Mouse (Mus musculus): ENCODE measurements around the gene Tfcp2l1. TPM values are rescaled to one million over a fixed set of nuclear protein-coding genes. Genes with fewer than 3 reads are reported as not detected.

The Tfcp2l1 gene
- polyA plus RNA-seq, 1 experiment: 0.25 TPM

DNA sequence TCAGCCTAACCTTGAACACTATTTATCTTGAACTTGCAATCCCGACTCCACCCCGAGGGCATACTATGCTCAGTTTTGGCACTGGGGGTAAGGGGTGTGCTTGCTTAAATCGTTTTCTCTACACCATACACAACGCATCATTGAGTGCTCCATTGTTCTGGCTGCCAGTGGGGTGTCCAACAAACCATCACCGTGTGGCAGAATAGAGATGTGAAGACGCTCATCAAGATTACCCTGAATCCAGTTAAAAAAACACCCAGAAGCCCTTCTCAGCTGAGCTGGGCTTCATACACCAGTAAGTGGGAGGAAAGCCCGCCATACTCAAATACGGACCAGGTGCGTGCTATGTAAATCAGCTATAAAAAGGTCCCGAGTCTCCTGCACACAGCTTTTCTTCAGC, 60.0 kb downstream of the Tfcp2l1 start:
- Histone ChIP-seq H3K27ac (ENCODE audit: insufficient read depth, low read length) (no peak overlapping the region), H3K4me3 (ENCODE audit: insufficient read depth, low read length) (no peak overlapping the region), H3K4me1 (ENCODE audit: control insufficient read depth, insufficient read depth, low read length) (no peaks in the 10 kb centered on the region)
- TF ChIP-seq CTCF (IDR thresholded peaks at IDR 0.05; ENCODE audit: borderline replicate concordance, insufficient read depth, low read length) (no peak), POLR2A (IDR thresholded peaks at IDR 0.05; ENCODE audit: low read depth, low read length) (no peak)

DNA sequence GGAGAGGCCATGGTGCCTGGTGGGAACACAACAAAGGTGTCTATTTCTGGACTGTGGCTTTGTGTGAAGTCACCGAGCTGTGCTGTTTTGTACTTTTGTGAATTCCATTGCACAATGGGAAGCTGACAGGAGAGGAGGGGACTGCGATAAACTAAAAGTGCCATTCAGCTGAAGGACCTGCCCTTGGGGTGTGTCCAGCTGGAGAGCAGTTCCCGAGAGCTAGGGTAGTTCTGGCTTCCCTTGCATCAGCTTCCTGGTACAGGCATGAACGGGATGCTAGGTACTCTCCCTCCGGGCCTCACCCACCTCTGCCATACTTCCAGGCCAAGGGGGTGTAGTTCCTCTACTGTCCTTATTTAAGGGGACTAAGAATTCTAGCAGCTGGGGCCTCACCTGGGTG, 62.1 kb downstream of the Tfcp2l1 start:
- H3K4me3 ChIP-seq (ENCODE audit: insufficient read depth, low read length): no peak overlapping the region
- H3K4me1 ChIP-seq (ENCODE audit: control insufficient read depth, insufficient read depth, low read length): no peaks in the 10 kb centered on the region
- TF ChIP-seq CTCF (IDR thresholded peaks at IDR 0.05; ENCODE audit: borderline replicate concordance, insufficient read depth, low read length): no peak
- no peak for TF ChIP-seq POLR2A (IDR thresholded peaks at IDR 0.05; ENCODE audit: low read depth, low read length)
- H3K27ac ChIP-seq (ENCODE audit: insufficient read depth, low read length): no peak overlapping the region

DNA sequence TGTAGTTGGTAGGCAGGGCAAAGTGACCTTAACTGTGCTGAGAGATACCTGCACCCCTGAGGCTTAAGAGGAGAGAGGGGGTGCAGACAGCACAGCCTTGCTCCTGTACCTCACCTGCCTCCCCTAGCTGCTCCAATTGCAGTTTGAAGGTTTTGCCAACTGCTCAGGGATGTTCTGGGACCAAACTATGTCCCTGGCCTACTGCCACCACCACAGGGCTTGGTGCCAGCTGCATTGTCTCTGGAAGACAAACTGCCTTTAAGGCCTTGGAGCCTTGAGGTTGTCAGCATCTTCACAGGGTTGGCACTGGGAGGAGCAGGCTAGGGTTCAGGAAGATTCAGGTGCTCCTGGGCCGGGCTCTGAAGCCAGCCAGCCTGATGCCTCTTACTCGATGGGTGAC, 66.7 kb downstream of the Tfcp2l1 start:
- Histone ChIP-seq H3K4me1 (ENCODE audit: control insufficient read depth, insufficient read depth, low read length) (no peaks in the 10 kb centered on the region), H3K4me3 (ENCODE audit: insufficient read depth, low read length) (no peak overlapping the region), H3K27ac (ENCODE audit: insufficient read depth, low read length) (no peak overlapping the region)
- TF ChIP-seq CTCF (IDR thresholded peaks at IDR 0.05; ENCODE audit: borderline replicate concordance, insufficient read depth, low read length) (no peak), POLR2A (IDR thresholded peaks at IDR 0.05; ENCODE audit: low read depth, low read length) (no peak)

DNA sequence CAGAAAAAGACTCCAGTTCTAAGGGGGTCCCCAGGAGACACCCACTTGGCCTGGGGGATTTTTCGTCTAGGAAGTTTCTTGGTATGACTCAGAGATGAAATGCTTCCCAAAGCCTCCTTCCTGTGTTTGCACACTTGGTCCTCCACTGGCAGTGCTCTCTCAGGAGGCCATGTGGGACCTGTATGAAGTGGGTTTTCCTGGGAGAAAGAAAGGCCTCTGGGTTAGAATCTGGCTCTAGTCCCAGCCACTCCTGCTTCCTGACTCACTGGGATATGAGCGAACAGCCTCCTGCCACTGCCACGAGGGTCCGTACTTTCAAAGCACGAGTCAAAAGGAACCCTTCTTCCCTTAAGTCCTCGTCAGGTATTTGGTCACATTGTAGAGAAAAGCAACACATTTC, 70.2 kb downstream of the Tfcp2l1 start:
- H3K4me3 ChIP-seq (ENCODE audit: insufficient read depth, low read length): no peak overlapping the region
- TF ChIP-seq POLR2A (IDR thresholded peaks at IDR 0.05; ENCODE audit: low read depth, low read length): no peak
- no peak for TF ChIP-seq CTCF (IDR thresholded peaks at IDR 0.05; ENCODE audit: borderline replicate concordance, insufficient read depth, low read length)
- no peak overlapping the region for H3K27ac ChIP-seq (ENCODE audit: insufficient read depth, low read length)
- no peaks in the 10 kb centered on the region for H3K4me1 ChIP-seq (ENCODE audit: control insufficient read depth, insufficient read depth, low read length)

DNA sequence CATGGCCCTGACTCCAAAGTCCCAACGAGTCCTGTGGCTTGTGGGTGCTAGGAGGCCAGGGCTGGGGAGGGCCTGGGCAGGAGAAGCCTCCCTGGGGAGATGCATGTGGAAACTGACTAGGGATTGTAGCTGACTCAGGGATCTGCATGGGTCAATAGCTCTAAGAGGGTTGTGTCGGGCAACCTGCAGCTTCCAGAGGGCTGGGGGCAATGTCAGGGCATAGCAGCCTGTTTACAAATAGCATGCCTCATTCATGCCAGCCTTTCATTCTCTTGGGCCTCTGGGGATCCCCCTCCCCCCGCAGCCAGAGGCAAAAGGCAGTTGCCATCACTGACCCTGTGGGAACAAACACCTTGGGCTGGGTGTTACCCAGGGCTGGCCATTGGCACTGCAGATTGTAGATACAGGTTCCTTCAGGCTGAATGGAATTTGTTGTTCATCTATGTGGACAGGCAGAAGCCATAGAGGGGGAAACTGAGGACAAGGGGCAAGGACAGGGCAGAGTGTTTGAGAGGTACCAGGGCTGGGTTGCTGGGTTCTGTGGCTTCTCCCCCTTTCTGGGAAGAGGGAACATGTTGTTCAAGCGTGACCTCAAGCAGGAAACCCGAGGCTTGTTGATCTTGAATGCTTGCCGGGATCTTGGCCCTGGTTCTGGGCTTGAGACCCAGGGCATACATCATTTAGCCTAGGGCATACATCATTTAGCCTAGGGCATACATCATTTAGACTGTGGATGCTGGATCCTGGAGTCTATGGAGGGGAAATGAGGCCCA, 71.6 kb downstream of the Tfcp2l1 start:
- Histone ChIP-seq H3K4me3 (ENCODE audit: insufficient read depth, low read length) (no peak overlapping the region), H3K4me1 (ENCODE audit: control insufficient read depth, insufficient read depth, low read length) (no peaks in the 10 kb centered on the region), H3K27ac (ENCODE audit: insufficient read depth, low read length) (no peak overlapping the region)
- no peak for TF ChIP-seq CTCF (IDR thresholded peaks at IDR 0.05; ENCODE audit: borderline replicate concordance, insufficient read depth, low read length)
- no peak for TF ChIP-seq POLR2A (IDR thresholded peaks at IDR 0.05; ENCODE audit: low read depth, low read length)

DNA sequence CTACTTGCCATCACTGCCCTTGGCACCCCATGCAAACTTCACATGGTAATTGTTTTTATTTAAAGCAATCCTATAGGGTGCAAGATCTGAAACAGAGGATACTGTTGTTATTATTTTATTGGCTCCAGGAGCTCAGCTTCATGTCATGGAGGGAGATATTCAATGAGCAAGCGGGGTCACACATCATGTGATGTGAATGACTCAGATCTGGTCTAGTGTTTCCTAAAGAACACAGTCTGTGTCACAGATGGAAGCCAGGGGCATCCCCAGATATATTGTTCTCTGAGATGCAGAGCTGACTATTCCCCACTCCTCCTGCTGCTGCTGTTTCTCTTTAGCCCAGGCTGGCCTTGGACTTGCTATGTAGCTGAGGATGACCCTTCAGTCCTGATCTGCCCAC, 72.2 kb downstream of the Tfcp2l1 start:
- Histone ChIP-seq H3K4me3 (ENCODE audit: insufficient read depth, low read length) (no peak overlapping the region), H3K27ac (ENCODE audit: insufficient read depth, low read length) (no peak overlapping the region), H3K4me1 (ENCODE audit: control insufficient read depth, insufficient read depth, low read length) (no peaks in the 10 kb centered on the region)
- no peak for TF ChIP-seq CTCF (IDR thresholded peaks at IDR 0.05; ENCODE audit: borderline replicate concordance, insufficient read depth, low read length)
- no peak for TF ChIP-seq POLR2A (IDR thresholded peaks at IDR 0.05; ENCODE audit: low read depth, low read length)

DNA sequence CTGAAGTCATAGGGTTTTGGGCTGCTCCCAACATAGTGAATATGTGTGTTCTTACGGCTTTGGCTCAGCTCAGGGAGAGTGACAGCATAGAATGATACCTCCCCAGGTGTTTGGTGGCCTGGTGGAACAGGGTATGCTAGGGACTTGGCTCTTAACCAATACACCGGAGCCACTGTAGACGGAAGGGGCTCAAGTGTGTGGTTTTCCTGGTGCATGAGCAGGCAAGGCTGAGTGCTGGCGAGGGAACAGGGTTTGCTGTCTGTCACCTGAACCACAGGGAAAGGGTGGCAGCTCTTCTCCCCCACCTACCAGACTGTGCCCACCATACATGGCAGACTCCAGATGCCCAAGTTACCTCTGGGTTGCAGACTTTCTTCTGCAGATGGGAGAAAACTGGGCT, 83.9 kb downstream of the Tfcp2l1 start:
- no peaks in the 10 kb centered on the region for H3K4me1 ChIP-seq (ENCODE audit: control insufficient read depth, insufficient read depth, low read length)

DNA sequence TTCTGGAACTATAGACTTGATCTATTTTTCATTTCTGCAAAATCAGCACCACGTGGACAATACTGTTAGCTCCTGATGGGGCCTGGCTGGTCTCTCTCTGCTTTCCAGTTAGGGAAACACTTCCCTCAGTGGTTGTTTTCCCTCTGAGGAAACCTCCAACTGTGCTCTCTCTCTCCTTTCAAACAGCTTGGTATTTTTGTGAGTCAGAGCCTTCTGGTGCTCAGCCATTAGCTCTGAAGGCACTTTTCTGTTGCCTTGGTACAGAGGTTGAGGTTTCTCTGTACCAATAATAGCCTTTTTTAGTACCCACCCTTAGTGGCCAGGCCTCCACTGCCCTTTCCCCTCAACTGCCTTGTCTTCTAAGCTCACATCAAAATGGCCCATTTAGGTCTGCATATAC, 88.5 kb downstream of the Tfcp2l1 start:
- TF ChIP-seq CTCF (IDR thresholded peaks at IDR 0.05; ENCODE audit: borderline replicate concordance, insufficient read depth, low read length) (no peak), POLR2A (IDR thresholded peaks at IDR 0.05; ENCODE audit: low read depth, low read length) (no peak)
- no peak overlapping the region for H3K27ac ChIP-seq (ENCODE audit: insufficient read depth, low read length)
- no peak overlapping the region for H3K4me3 ChIP-seq (ENCODE audit: insufficient read depth, low read length)
- no peaks in the 10 kb centered on the region for H3K4me1 ChIP-seq (ENCODE audit: control insufficient read depth, insufficient read depth, low read length)

More for the DNA sequence above, 83.9 kb downstream of the Tfcp2l1 start:
- Histone ChIP-seq H3K27ac (ENCODE audit: insufficient read depth, low read length) (no peak overlapping the region), H3K4me3 (ENCODE audit: insufficient read depth, low read length) (no peak overlapping the region)
- TF ChIP-seq CTCF (IDR thresholded peaks at IDR 0.05; ENCODE audit: borderline replicate concordance, insufficient read depth, low read length): no peak
- no peak for TF ChIP-seq POLR2A (IDR thresholded peaks at IDR 0.05; ENCODE audit: low read depth, low read length)

DNA sequence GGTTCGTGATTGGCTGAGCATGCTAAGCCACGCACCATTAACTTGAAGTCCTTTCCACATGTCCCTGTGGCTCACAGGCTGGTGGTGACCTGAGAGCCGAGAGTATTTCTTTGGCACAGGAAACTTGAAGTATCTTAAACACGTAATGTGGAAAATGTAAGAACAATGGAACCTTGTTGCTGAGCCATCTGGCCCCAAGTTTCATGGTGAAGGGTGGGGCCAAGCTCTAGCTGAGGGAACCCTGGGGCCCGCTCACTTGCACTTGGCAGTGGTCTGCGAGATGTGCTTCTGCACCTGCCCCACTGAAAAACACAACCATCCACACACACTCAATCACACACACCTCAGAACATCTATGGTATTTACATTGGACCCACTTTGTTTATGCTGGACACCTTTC, 90.3 kb downstream of the Tfcp2l1 start:
- no peaks in the 10 kb centered on the region for H3K4me1 ChIP-seq (ENCODE audit: control insufficient read depth, insufficient read depth, low read length)
- TF ChIP-seq POLR2A (IDR thresholded peaks at IDR 0.05; ENCODE audit: low read depth, low read length): no peak
- no peak for TF ChIP-seq CTCF (IDR thresholded peaks at IDR 0.05; ENCODE audit: borderline replicate concordance, insufficient read depth, low read length)
- H3K27ac ChIP-seq (ENCODE audit: insufficient read depth, low read length): no peak overlapping the region
- H3K4me3 ChIP-seq (ENCODE audit: insufficient read depth, low read length): no peak overlapping the region

DNA sequence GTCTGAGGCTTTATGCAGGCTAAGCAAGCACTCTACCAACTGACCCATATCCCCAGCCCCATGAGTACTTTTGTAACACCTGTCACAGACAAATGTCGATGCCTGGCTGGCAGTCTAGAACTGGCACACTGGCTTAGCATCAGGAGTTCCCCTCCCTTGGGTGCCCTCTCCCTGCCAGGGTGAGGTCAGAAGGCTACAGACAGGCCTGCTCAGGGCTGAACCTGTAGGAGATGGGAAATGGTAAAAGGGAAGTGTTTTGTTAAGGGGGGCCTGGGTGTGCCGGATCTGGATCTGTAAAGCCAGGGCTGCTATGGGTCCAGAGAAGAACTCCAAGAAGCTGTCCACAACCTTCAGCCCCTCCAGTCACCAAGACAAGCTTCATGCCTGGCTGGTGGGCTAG, 92.0 kb downstream of the Tfcp2l1 start:
- no peak for TF ChIP-seq POLR2A (IDR thresholded peaks at IDR 0.05; ENCODE audit: low read depth, low read length)
- no peak for TF ChIP-seq CTCF (IDR thresholded peaks at IDR 0.05; ENCODE audit: borderline replicate concordance, insufficient read depth, low read length)
- no peak overlapping the region for H3K27ac ChIP-seq (ENCODE audit: insufficient read depth, low read length)
- no peaks in the 10 kb centered on the region for H3K4me1 ChIP-seq (ENCODE audit: control insufficient read depth, insufficient read depth, low read length)
- no peak overlapping the region for H3K4me3 ChIP-seq (ENCODE audit: insufficient read depth, low read length)
